Mouse (Mus musculus) common myeloid progenitor, adult 5-6 weeks (primary cell): ENCODE results near the gene Llcfc1. TPM values are rescaled to one million over a fixed set of nuclear protein-coding genes. Genes with fewer than 3 reads are reported as not detected.

Experiments used
- ATAC-seq: replicated peaks from 2 replicates; pipeline ENCODE4 v1.8.0; 2016; ENCODE audit warnings: low read depth, mild to moderate bottlenecking, moderate TSS enrichment, inconsistent platforms; ENCODE audit not compliant: poor library complexity, severe bottlenecking
- total RNA-seq: library from RNA; stranded (forward); fragments of 200-1000, 187-1606 nt; gene quantifications from 2 replicates; pipeline ENCODE4 v1.2.3, GENCODE M21; 2017

The Llcfc1 gene
- not detected in 2 replicates for total RNA-seq

GRCm38 (mm10) chr6:41684131-41684530, at the start of gene Llcfc1:
Gene Llcfc1, plus strand, starts transcription at chr6:41684431.
- no peak for ATAC-seq

GRCm38 (mm10) chr6:41635211-41635610, 49.0 kb upstream of the Llcfc1 start:
- ATAC-seq, result 0 out of 2 replicates have a peak, but pooled peaks have one; percentile 3

GRCm38 (mm10) chr6:41636178-41636577, 48.1 kb upstream of the Llcfc1 start, which contains the start of gene Trpv6:
Gene Trpv6, minus strand, starts transcription at chr6:41636405.
- ATAC-seq, result no peak

GRCm38 (mm10) chr6:41637393-41637792, 46.8 kb upstream of the Llcfc1 start:
- no peak for ATAC-seq

GRCm38 (mm10) chr6:41637927-41638506, 46.2 kb upstream of the Llcfc1 start:
- no peak for ATAC-seq

- ATAC-seq, result no peak
Observed at GRCm38 (mm10) chr6:41640449-41640848, 43.8 kb upstream of the Llcfc1 start.

- ATAC-seq, result no peak
Observed at GRCm38 (mm10) chr6:41641173-41641866, 42.9 kb upstream of the Llcfc1 start.

GRCm38 (mm10) chr6:41642765-41643164, 41.5 kb upstream of the Llcfc1 start:
- peak; percentile 48; the same call in 1 of the 2 replicates for ATAC-seq

GRCm38 (mm10) chr6:41643227-41643626, 41.0 kb upstream of the Llcfc1 start:
- peak; percentile 74; the same call in 1 of the 2 replicates for ATAC-seq

- ATAC-seq, result no peak
Observed at GRCm38 (mm10) chr6:41646220-41646619, 38.0 kb upstream of the Llcfc1 start.

- ATAC-seq, result no peak
Observed at GRCm38 (mm10) chr6:41646672-41647071, 37.6 kb upstream of the Llcfc1 start.

- ATAC-seq, result peak; percentile 39; the same call in 1 of the 2 replicates
Observed at GRCm38 (mm10) chr6:41653173-41653572, 31.1 kb upstream of the Llcfc1 start.

- ATAC-seq, result peak; percentile 90
Observed at GRCm38 (mm10) chr6:41654648-41655047, 29.6 kb upstream of the Llcfc1 start.

GRCm38 (mm10) chr6:41658487-41658886, 25.7 kb upstream of the Llcfc1 start:
- peak; percentile 40; the same call in 1 of the 2 replicates for ATAC-seq

GRCm38 (mm10) chr6:41662320-41662719, 21.9 kb upstream of the Llcfc1 start:
- peak; percentile 89 for ATAC-seq

GRCm38 (mm10) chr6:41676530-41676929, 7.7 kb upstream of the Llcfc1 start:
- no peak for ATAC-seq

GRCm38 (mm10) chr6:41680669-41681068, 3.6 kb upstream of the Llcfc1 start, which contains the start of gene Trpv5:
Gene Trpv5, minus strand, starts transcription at chr6:41680769.
- no peak for ATAC-seq

GRCm38 (mm10) chr6:41681656-41682055, 2.6 kb upstream of the Llcfc1 start:
- no peak for ATAC-seq

GRCm38 (mm10) chr6:41684911-41685310, 680 bp downstream of the Llcfc1 start:
- ATAC-seq, result no peak; the same call in 1 of the 2 replicates

GRCm38 (mm10) chr6:41685596-41685995, 1.4 kb downstream of the Llcfc1 start:
- no peak for ATAC-seq

GRCm38 (mm10) chr6:41692200-41692599, 8.0 kb downstream of the Llcfc1 start:
- no peak for ATAC-seq
